Mouse (Mus musculus): ENCODE measurements around the gene Sec62. TPM values are rescaled to one million over a fixed set of nuclear protein-coding genes. Genes with fewer than 3 reads are reported as not detected.

Gene Sec62
- total and polyA plus RNA-seq, 3 experiments: 35.6 to 171 (median 75.4) TPM

DNA sequence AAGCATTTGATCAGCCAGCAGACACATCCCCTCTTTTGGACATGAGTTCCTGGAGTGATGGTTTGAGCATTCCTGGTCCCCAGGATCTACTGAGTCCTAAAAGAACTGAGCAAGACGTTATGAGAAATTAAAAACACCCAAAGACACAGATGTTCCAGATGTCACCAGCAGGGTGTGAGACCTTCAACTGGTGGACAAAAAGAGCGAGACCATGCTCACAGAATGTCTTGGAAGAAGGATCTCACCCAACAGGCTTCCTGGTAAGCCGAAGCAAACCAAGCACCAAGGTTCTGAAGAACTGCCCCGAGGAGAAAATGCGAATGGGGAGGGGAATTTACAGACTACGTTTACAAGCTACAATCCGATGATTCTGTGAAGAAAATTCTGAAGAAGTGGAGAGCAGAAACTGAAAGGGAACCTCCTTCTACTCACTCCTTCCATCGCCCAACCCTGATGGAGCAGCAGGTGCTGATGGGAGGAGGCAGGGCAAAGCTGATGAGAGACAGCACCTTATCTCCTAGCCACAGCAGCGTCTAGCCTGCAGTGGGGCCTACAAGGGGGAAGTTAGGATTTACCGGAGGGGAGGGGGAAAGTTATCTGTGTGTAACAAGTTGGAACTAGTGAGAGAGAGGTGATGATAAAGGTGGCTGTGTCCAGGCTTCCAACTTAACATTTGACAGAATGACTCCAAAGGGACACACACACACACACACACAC is 27.2 kb upstream of the Sec62 start (continued):
- TF ChIP-seq MAFK (IDR thresholded peaks at IDR 0.05; ENCODE audit: borderline replicate concordance, low read depth, low read length): peak; percentile 85; the same call in 1 of the 2 replicates
- TF ChIP-seq NRF1 (IDR thresholded peaks at IDR 0.05; ENCODE audit: insufficient read depth, low read depth, low read length, poor library complexity, severe bottlenecking): no peak
- TF ChIP-seq GATA1 (IDR thresholded peaks at IDR 0.05; ENCODE audit: low read depth, low read length): peak; percentile 99
- peak; percentile 100 for TF ChIP-seq TCF12 (IDR thresholded peaks at IDR 0.05; ENCODE audit: low read depth, low read length)
- no peak for TF ChIP-seq NELFE (IDR thresholded peaks at IDR 0.05; ENCODE audit: low read depth, low read length)
- TF ChIP-seq EP300 (IDR thresholded peaks at IDR 0.05; ENCODE audit: low read depth in 1 of 2, low read length in 2 of 2): peak; percentile 99
- TF ChIP-seq SIN3A (IDR thresholded peaks at IDR 0.05; ENCODE audit: low read length): peak; percentile 95
- peak; percentile 85 for TF ChIP-seq JUND (IDR thresholded peaks at IDR 0.05; ENCODE audit: low read depth, low read length)
- TF ChIP-seq MYC (IDR thresholded peaks at IDR 0.05; ENCODE audit: low read depth, low read length): peak; percentile 73
- TF ChIP-seq USF1 (IDR thresholded peaks at IDR 0.05; ENCODE audit: low read depth, low read length): no peak
- no peak for TF ChIP-seq GABPA (IDR thresholded peaks at IDR 0.05; ENCODE audit: low read depth, low read length)
- no peak for TF ChIP-seq HCFC1 (IDR thresholded peaks at IDR 0.05; ENCODE audit: low read depth, low read length)
- peak in 2 of 3 experiments; percentile 28 to 30; a peak in 3 of 6 replicates for TF ChIP-seq CTCF (IDR thresholded peaks at IDR 0.05 in 2 of 3, conservative IDR thresholded peaks at IDR 0.05 in 1 of 3; ENCODE audit: control insufficient read depth in 1 of 3, insufficient read depth in 1 of 3, low read depth in 2 of 3, low read length in 3 of 3, poor library complexity in 1 of 3, severe bottlenecking in 1 of 3)

DNA sequence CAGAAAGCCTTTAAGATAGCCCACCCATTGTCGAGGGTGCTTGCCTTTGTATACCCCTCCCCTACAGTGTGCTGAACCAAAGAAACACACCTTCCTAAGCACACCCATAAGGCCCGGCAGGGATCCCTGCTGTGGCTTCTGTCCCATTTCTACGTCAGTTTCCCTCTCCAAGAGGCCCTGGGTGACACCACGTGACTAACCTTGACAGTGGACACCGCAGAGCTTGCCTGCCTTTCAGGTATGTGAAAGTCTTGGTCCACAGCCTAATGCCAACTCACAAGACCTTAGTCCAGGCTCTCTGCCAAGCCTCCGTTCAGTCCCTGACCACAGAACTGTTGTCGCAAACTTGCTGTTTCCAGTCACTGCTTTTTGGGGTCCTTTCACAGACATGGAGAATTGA is 26.5 kb upstream of the Sec62 start:
- DNase-seq (ENCODE audit: low read depth, low spot score): no peak
- Histone ChIP-seq H3K9ac (ENCODE audit: control insufficient read depth, low read depth, low read length, poor library complexity, severe bottlenecking) (peak overlapping the region; percentile 31), H3K79me2 (ENCODE audit: control insufficient read depth, insufficient read depth, low read length, poor library complexity) (no peaks in the 10 kb centered on the region), H3K4me1 (ENCODE audit: control insufficient read depth in 1 of 2, insufficient read depth in 2 of 2, low read length in 2 of 2) (peaks cover 7 to 24% of the 10 kb centered on the region in 2 experiments), H3K36me3 (ENCODE audit: control insufficient read depth in 1 of 2, insufficient read depth in 2 of 2, low read length in 2 of 2) (peaks cover 0 to 14% of the 10 kb centered on the region in 2 experiments; a peak in 2 of 4 replicates), H3K27ac (ENCODE audit: control insufficient read depth, low read depth, low read length) (peak overlapping the region; percentile 72), H3K9me3 (replicated peaks; ENCODE audit: insufficient read depth, low read length) (no peaks in the 10 kb centered on the region), H3K4me3 (ENCODE audit: control insufficient read depth in 1 of 2, insufficient read depth in 1 of 2, low read depth in 2 of 2, low read length in 2 of 2) (peak overlapping the region; percentile 20 to 41; a peak in 3 of 4 replicates), H3K27me3 (ENCODE audit: control insufficient read depth in 1 of 2, insufficient read depth in 2 of 2, low read length in 2 of 2) (no peaks in the 10 kb centered on the region)
- TF ChIP-seq POLR2AphosphoS2 (IDR thresholded peaks at IDR 0.05; ENCODE audit: low read length) (no peak), USF1 (IDR thresholded peaks at IDR 0.05; ENCODE audit: low read depth, low read length) (peak; percentile 88), MAX (IDR thresholded peaks at IDR 0.05; ENCODE audit: low read length) (peak; percentile 59), RCOR1 (IDR thresholded peaks at IDR 0.05; ENCODE audit: low read depth, low read length) (no peak), USF2 (IDR thresholded peaks at IDR 0.05; ENCODE audit: borderline replicate concordance in 1 of 2, insufficient read depth in 1 of 2, low read depth in 1 of 2, low read length in 2 of 2) (peak; percentile 21 to 57; a peak in 2 of 4 replicates)

Measured in MEL (cell line).